Mouse (Mus musculus): ENCODE data around the gene Sapcd1. TPM values are rescaled to one million over a fixed set of nuclear protein-coding genes. Genes with fewer than 3 reads are reported as not detected.
A peak's percentile ranks its signal among the peaks of the same experiment; 100 is the strongest.

Sapcd1 gene
- polyA plus RNA-seq, 1 experiment from 2014 or later, result 21.3 TPM

- Histone ChIP-seq H3K36me3 (ENCODE audit: control insufficient read depth, insufficient read depth, low read length) (peaks cover 1% of the 10 kb centered on the region), H3K9ac (replicated peaks; ENCODE audit: low read depth, low read length) (no peak overlapping the region), H3K4me2 (replicated peaks; ENCODE audit: low read depth, low read length) (peak overlapping the region; percentile 2; the same call in 1 of the 2 replicates), H3K27me3 (ENCODE audit: control insufficient read depth, insufficient read depth, low read length) (no peaks in the 10 kb centered on the region), H3K4me1 (ENCODE audit: control insufficient read depth, insufficient read depth, low read length) (peaks cover 9% of the 10 kb centered on the region), H3K4me3 (ENCODE audit: low read depth, low read length) (no peak overlapping the region), H3K9me3 (ENCODE audit: control insufficient read depth, low read depth, low read length) (no peaks in the 10 kb centered on the region), H3K27ac (ENCODE audit: low read length) (peak overlapping the region; percentile 49; the same call in 1 of the 2 replicates)
- ATAC-seq (ENCODE audit: insufficient number of reproducible peaks, insufficient read depth, low FRiP score, low read depth), result peak; percentile 14; the same call in 1 of the 2 replicates
- 6% methylated on average over 17 of the region's 17 CpGs for WGBS
These were observed 6.5 kb downstream of the Sapcd1 start for GRCm38 (mm10) chr17:35021163-35021808.

GRCm38 (mm10) chr17:35020551-35020950 lies 7.3 kb downstream of the Sapcd1 start:
- no peak overlapping the region for H3K4me2 ChIP-seq (replicated peaks; ENCODE audit: low read depth, low read length)
- no peaks in the 10 kb centered on the region for H3K27me3 ChIP-seq (ENCODE audit: control insufficient read depth, insufficient read depth, low read length)
- H3K9ac ChIP-seq (replicated peaks; ENCODE audit: low read depth, low read length), result no peak overlapping the region
- no peak for ATAC-seq (ENCODE audit: insufficient number of reproducible peaks, insufficient read depth, low FRiP score, low read depth)
- no peak overlapping the region for H3K27ac ChIP-seq (ENCODE audit: low read length)
- no peak overlapping the region for H3K4me3 ChIP-seq (ENCODE audit: low read depth, low read length)
- WGBS, result 78% methylated on average over 8 of the region's 8 CpGs
- H3K4me1 ChIP-seq (ENCODE audit: control insufficient read depth, insufficient read depth, low read length), result peaks cover 9% of the 10 kb centered on the region; the same call in 1 of the 2 replicates
- H3K9me3 ChIP-seq (ENCODE audit: control insufficient read depth, low read depth, low read length), result no peaks in the 10 kb centered on the region
- peaks cover 8% of the 10 kb centered on the region for H3K36me3 ChIP-seq (ENCODE audit: control insufficient read depth, insufficient read depth, low read length)

GRCm38 (mm10) chr17:35019894-35020293 lies 7.9 kb downstream of the Sapcd1 start:
- Histone ChIP-seq H3K9ac (replicated peaks; ENCODE audit: low read depth, low read length) (no peak overlapping the region), H3K27me3 (ENCODE audit: control insufficient read depth, insufficient read depth, low read length) (no peaks in the 10 kb centered on the region), H3K9me3 (ENCODE audit: control insufficient read depth, low read depth, low read length) (no peaks in the 10 kb centered on the region), H3K4me1 (ENCODE audit: control insufficient read depth, insufficient read depth, low read length) (peaks cover 9% of the 10 kb centered on the region; the same call in 1 of the 2 replicates), H3K27ac (ENCODE audit: low read length) (no peak overlapping the region), H3K4me2 (replicated peaks; ENCODE audit: low read depth, low read length) (no peak overlapping the region), H3K36me3 (ENCODE audit: control insufficient read depth, insufficient read depth, low read length) (peaks cover 14% of the 10 kb centered on the region), H3K4me3 (ENCODE audit: low read depth, low read length) (no peak overlapping the region)
- ATAC-seq (ENCODE audit: insufficient number of reproducible peaks, insufficient read depth, low FRiP score, low read depth), result no peak
- 73% methylated on average over 11 of the region's 11 CpGs for WGBS

- Histone ChIP-seq H3K4me2 (replicated peaks; ENCODE audit: low read depth, low read length) (no peak overlapping the region), H3K27me3 (ENCODE audit: control insufficient read depth, insufficient read depth, low read length) (no peaks in the 10 kb centered on the region), H3K27ac (ENCODE audit: low read length) (no peak overlapping the region), H3K9me3 (ENCODE audit: control insufficient read depth, low read depth, low read length) (no peaks in the 10 kb centered on the region), H3K4me3 (ENCODE audit: low read depth, low read length) (no peak overlapping the region), H3K36me3 (ENCODE audit: control insufficient read depth, insufficient read depth, low read length) (peaks cover 32% of the 10 kb centered on the region), H3K4me1 (ENCODE audit: control insufficient read depth, insufficient read depth, low read length) (peaks cover 3% of the 10 kb centered on the region; the same call in 1 of the 2 replicates), H3K9ac (replicated peaks; ENCODE audit: low read depth, low read length) (no peak overlapping the region)
- WGBS, result 77% methylated on average over 3 of the region's 3 CpGs
- no peak for ATAC-seq (ENCODE audit: insufficient number of reproducible peaks, insufficient read depth, low FRiP score, low read depth)
These were observed 9.6 kb downstream of the Sapcd1 start for GRCm38 (mm10) chr17:35018171-35018570.

- H3K36me3 ChIP-seq (ENCODE audit: control insufficient read depth, insufficient read depth, low read length), result peaks cover 37% of the 10 kb centered on the region
- no peak overlapping the region for H3K4me3 ChIP-seq (ENCODE audit: low read depth, low read length)
- H3K4me2 ChIP-seq (replicated peaks; ENCODE audit: low read depth, low read length), result no peak overlapping the region
- H3K27ac ChIP-seq (ENCODE audit: low read length), result no peak overlapping the region
- peaks cover 3% of the 10 kb centered on the region; the same call in 1 of the 2 replicates for H3K4me1 ChIP-seq (ENCODE audit: control insufficient read depth, insufficient read depth, low read length)
- H3K9me3 ChIP-seq (ENCODE audit: control insufficient read depth, low read depth, low read length), result no peaks in the 10 kb centered on the region
- WGBS, result 65% methylated on average over 14 of the region's 14 CpGs
- H3K27me3 ChIP-seq (ENCODE audit: control insufficient read depth, insufficient read depth, low read length), result no peaks in the 10 kb centered on the region
- ATAC-seq (ENCODE audit: insufficient number of reproducible peaks, insufficient read depth, low FRiP score, low read depth), result no peak
- H3K9ac ChIP-seq (replicated peaks; ENCODE audit: low read depth, low read length), result no peak overlapping the region
These were observed 10.1 kb downstream of the Sapcd1 start for GRCm38 (mm10) chr17:35017706-35018030.

- Histone ChIP-seq H3K9ac (replicated peaks; ENCODE audit: low read depth, low read length) (no peak overlapping the region), H3K4me2 (replicated peaks; ENCODE audit: low read depth, low read length) (no peak overlapping the region), H3K4me1 (ENCODE audit: control insufficient read depth, insufficient read depth, low read length) (peaks cover 3% of the 10 kb centered on the region; the same call in 1 of the 2 replicates), H3K27ac (ENCODE audit: low read length) (no peak overlapping the region), H3K9me3 (ENCODE audit: control insufficient read depth, low read depth, low read length) (no peaks in the 10 kb centered on the region), H3K4me3 (ENCODE audit: low read depth, low read length) (no peak overlapping the region), H3K27me3 (ENCODE audit: control insufficient read depth, insufficient read depth, low read length) (no peaks in the 10 kb centered on the region), H3K36me3 (ENCODE audit: control insufficient read depth, insufficient read depth, low read length) (peaks cover 43% of the 10 kb centered on the region)
- WGBS, result 77% methylated on average over 10 of the region's 10 CpGs
- ATAC-seq (ENCODE audit: insufficient number of reproducible peaks, insufficient read depth, low FRiP score, low read depth), result no peak
These were observed 10.8 kb downstream of the Sapcd1 start for GRCm38 (mm10) chr17:35016791-35017705.

- H3K9me3 ChIP-seq (ENCODE audit: control insufficient read depth, low read depth, low read length), result no peaks in the 10 kb centered on the region
- H3K4me1 ChIP-seq (ENCODE audit: control insufficient read depth, insufficient read depth, low read length), result peaks cover 1% of the 10 kb centered on the region; the same call in 1 of the 2 replicates
- no peak within 1 kb of the TSS for H3K9ac ChIP-seq (replicated peaks; ENCODE audit: low read depth, low read length)
- peaks cover 50% of the 10 kb centered on the region for H3K36me3 ChIP-seq (ENCODE audit: control insufficient read depth, insufficient read depth, low read length)
- H3K27ac ChIP-seq (ENCODE audit: low read length), result no peak within 1 kb of the TSS
- H3K4me3 ChIP-seq (ENCODE audit: low read depth, low read length), result no peak within 1 kb of the TSS
- H3K27me3 ChIP-seq (ENCODE audit: control insufficient read depth, insufficient read depth, low read length), result no peaks in the 10 kb centered on the region
- ATAC-seq (ENCODE audit: insufficient number of reproducible peaks, insufficient read depth, low FRiP score, low read depth), result no peak
- no peak within 1 kb of the TSS for H3K4me2 ChIP-seq (replicated peaks; ENCODE audit: low read depth, low read length)
- WGBS, result 60% methylated on average over 12 of the region's 12 CpGs
These were observed 11.4 kb downstream of the Sapcd1 start, which contains the start of gene Vwa7 for GRCm38 (mm10) chr17:35016376-35016775. Gene Vwa7 (plus strand): TSS chr17:35016579.

GRCm38 (mm10) chr17:35015296-35015695 lies 12.5 kb downstream of the Sapcd1 start:
- no peaks in the 10 kb centered on the region for H3K27me3 ChIP-seq (ENCODE audit: control insufficient read depth, insufficient read depth, low read length)
- H3K4me2 ChIP-seq (replicated peaks; ENCODE audit: low read depth, low read length), result no peak overlapping the region
- peaks cover 60% of the 10 kb centered on the region for H3K36me3 ChIP-seq (ENCODE audit: control insufficient read depth, insufficient read depth, low read length)
- no peaks in the 10 kb centered on the region for H3K9me3 ChIP-seq (ENCODE audit: control insufficient read depth, low read depth, low read length)
- H3K9ac ChIP-seq (replicated peaks; ENCODE audit: low read depth, low read length), result no peak overlapping the region
- no peak overlapping the region for H3K4me3 ChIP-seq (ENCODE audit: low read depth, low read length)
- ATAC-seq (ENCODE audit: insufficient number of reproducible peaks, insufficient read depth, low FRiP score, low read depth), result no peak
- 91% methylated on average over 16 of the region's 16 CpGs for WGBS
- H3K4me1 ChIP-seq (ENCODE audit: control insufficient read depth, insufficient read depth, low read length), result no peaks in the 10 kb centered on the region
- no peak overlapping the region for H3K27ac ChIP-seq (ENCODE audit: low read length)
